Mouse (Mus musculus) brain, adult 10 weeks (tissue): ENCODE results near the gene Fam160b1. TPM values are rescaled to one million over a fixed set of nuclear protein-coding genes. Genes with fewer than 3 reads are reported as not detected.

ENCODE experiments used
- polyA plus RNA-seq: library from polyadenylated mRNA; stranded (reverse); fragments of 350-450 nt; fragmentation: Illumina TruSeq; extraction: RNeasy Lipid Tissue Mini Kit (QIAGEN cat#74804); gene quantifications from one replicate; pipeline ENCODE4 v1.2.3, GENCODE M21; 2015; ENCODE audit warnings: low read depth, low replicate concordance

Gene Fam160b1
- polyA plus RNA-seq, result 15.9 TPM

DNA sequence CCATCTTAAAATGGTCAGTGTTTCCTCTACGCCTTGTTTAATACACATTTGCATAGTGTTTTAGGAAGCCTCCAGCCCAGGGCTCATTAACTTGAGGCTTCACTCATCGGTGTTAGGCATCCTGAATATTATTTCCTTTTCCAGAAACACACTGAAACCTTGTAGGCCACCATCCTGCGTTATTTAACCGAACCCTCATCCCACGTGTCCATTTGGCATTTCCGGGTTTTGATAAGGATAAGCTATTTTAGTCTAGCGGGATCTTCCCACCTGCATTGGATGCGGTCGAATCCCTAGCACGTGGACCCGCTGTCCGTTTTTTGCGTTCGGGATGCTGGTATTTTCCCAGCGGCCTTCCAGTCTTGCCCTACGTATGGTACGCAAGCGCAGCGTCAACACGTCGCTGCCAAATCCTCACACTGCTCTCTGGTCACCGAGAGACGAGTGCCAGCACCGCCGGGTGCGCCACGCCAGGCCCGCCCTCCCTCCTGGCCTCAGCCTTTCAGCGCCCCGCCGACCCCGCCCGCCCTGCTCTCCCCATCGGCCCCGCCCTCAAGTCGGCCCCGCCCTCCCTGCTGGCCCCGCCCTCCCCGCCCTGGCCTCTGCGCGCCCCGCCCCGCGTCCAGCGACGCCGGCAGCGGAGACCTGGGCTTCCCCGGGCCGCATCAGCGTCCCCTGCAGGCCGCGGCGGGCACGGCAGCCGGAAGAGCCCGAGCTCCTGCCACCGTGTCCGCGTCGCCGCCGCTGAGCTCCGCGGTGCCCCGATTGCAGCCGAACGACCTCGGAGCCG, at the start of gene Fam160b1:
Gene Fam160b1, plus strand, starts transcription at position 340 of the 790 bp plus-strand sequence.

DNA sequence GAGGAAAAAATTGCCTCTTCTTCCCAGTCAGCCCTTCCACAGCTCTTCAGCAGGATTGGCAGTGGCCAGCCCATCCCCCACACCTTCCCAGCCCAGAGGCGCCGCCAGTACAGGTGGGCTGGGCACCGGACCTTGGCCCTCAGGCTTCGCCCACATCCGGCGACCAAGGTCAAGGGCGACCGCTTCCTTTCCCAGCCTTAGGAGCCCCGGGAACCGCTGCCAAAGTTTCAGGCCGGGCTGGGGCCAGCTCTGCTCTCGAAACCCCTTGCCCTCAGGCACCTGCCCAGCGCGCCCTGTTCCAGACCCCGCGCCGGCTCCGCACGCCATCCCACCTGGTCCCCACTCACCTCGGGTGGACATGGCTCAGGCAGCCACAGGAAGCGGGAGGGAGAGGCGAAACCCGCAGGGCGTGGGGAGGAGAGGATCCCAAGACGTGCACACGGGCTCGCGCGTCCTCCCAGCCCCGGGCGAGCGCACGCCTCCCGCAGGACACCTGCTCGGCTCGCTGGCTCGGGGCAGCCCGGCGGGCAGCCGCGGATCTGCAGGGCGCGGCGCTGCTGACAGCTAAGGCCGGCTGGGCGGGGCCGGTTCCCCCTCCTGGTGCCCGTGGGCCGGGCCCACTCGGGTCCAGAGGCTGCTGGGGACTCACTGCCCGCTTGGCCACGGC, 46.0 kb upstream of the Fam160b1 start, which contains the start of gene Ablim1:
Gene Ablim1, minus strand, starts transcription at position 574 of the 667 bp plus-strand sequence.

Other genes with a start within 250 kb of the Fam160b1 start
- 55.5 TPM for gene Ablim1, start 45.8 kb upstream of the Fam160b1 start, polyA plus RNA-seq
- 17.8 TPM for gene Trub1, start 92.2 kb downstream of the Fam160b1 start, polyA plus RNA-seq